Mouse (Mus musculus) thymus, adult 2 months (tissue): ENCODE results near the gene Pparg. TPM values are rescaled to one million over a fixed set of nuclear protein-coding genes. Genes with fewer than 3 reads are reported as not detected.
A peak's percentile ranks its signal among the peaks of the same experiment; 100 is the strongest.

ENCODE experiments used
- DNase-seq: peaks from one replicate; pipeline ENCODE4 v3.0.0; 2021
- H3K27ac ChIP-seq: fragments of 200-500 bp; 2 replicates; pipeline ENCODE4 v1.5.1; 2012; ENCODE audit warnings: low read length, control low read depth; ENCODE audit not compliant: control insufficient read depth, insufficient read depth
- H3K27me3 ChIP-seq: fragments of 200-500 bp; 2 replicates; pipeline ENCODE4 v1.6.1; 2012; ENCODE audit warnings: mild to moderate bottlenecking, low read length, moderate library complexity, mixed read lengths; ENCODE audit not compliant: control insufficient read depth, insufficient read depth
- H3K36me3 ChIP-seq: fragments of 200-500 bp; 2 replicates; pipeline ENCODE4 v1.6.1; 2012; ENCODE audit warnings: mild to moderate bottlenecking, low read length, moderate library complexity; ENCODE audit not compliant: control insufficient read depth, insufficient read depth
- H3K4me1 ChIP-seq: fragments of 200-500 bp; replicated peaks from 2 replicates; pipeline ENCODE4 v1.6.1; 2012; ENCODE audit warnings: low read length; ENCODE audit not compliant: control insufficient read depth, insufficient read depth
- H3K4me3 ChIP-seq: fragments of 200-500 bp; 2 replicates; pipeline ENCODE4 v1.5.1; 2012; ENCODE audit warnings: mild to moderate bottlenecking, low read length, control low read depth, moderate library complexity; ENCODE audit not compliant: control insufficient read depth, insufficient read depth
- CTCF ChIP-seq: fragments of 200-500 bp; IDR thresholded peaks from 2 replicates; pipeline ENCODE4 v1.5.1; 2012; ENCODE audit warnings: mild to moderate bottlenecking, control low read depth, low read length, moderate library complexity, borderline replicate concordance; ENCODE audit not compliant: control insufficient read depth, poor library complexity, insufficient read depth; ENCODE audit errors: extremely low read depth
- POLR2A ChIP-seq: fragments of 200-500 bp; IDR thresholded peaks from 2 replicates; pipeline ENCODE4 v1.6.1; 2012; ENCODE audit warnings: mild to moderate bottlenecking, low read length, control low read depth, moderate library complexity; ENCODE audit not compliant: control insufficient read depth, poor library complexity, insufficient read depth; ENCODE audit errors: extremely low read depth
- WGBS: fragments of 180-500 bp; shearing (Covaris S2); methylation state at CpG from one replicate; pipeline ENCODE4 v1.1.7; 2018; 5-methylcytosine and 5-hydroxymethylcytosine counted together
- polyA plus RNA-seq: library from polyadenylated mRNA; depleted of rRNA; stranded (reverse); fragments of >200 nt; gene quantifications from 2 replicates; pipeline ENCODE4 v1.2.3, GENCODE M21; 2012; rRNA removed

Gene Pparg
- 9.4 and 10.5 TPM in 2 replicates for polyA plus RNA-seq

DNA sequence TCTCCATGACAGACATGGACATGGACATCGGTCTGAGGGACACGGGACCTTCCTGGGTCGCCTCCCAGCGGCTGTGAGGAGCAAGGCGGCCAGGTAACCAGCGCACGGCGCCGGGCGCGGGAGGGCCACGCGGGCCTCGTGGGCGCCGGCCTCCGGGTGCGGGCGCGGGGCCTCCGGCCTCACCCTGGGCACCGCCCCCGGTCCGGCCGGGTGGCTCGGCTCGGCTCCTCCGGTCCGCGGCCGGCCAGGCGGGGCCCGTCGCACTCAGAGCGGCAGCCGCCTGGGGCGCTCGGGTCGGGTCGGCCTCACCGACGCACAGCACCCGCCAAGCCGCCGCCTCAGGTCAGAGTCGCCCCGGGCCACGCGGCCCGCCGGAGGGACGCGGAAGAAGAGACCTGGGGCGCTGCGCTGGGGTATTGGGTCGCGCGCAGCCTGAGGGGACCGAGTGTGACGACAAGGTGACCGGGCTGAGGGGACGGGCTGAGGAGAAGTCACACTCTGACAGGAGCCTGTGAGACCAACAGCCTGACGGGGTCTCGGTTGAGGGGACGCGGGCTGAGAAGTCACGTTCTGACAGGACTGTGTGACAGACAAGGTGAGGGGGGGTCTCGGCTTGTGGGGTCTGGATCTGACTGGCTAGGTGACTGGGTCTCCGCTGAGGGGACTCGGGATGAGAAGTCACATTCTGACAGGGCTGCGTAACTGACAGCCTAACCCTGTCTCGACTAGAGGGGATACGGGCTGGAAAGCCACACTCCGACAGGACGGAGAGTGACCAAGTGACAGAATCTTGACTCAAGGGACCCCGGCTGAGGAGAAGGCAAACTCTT, at the start of gene Pparg:
Gene Pparg (plus strand): TSS at position 176 of the 830 bp plus-strand sequence.
- peak within 1 kb of the TSS; percentile 31 for H3K4me3 ChIP-seq
- whole genome bisulfite sequencing, result 1% methylated on average over 76 of the region's 76 CpGs
- no peak within 1 kb of the TSS for H3K27ac ChIP-seq
- peak; percentile 8 for DNase-seq
- TF ChIP-seq POLR2A, result no peak
- TF ChIP-seq CTCF, result no peak
- H3K4me1 ChIP-seq, result peaks cover 8% of the 10 kb centered on the region
- H3K36me3 ChIP-seq, result no peaks in the 10 kb centered on the region
- H3K27me3 ChIP-seq, result peaks cover 13% of the 10 kb centered on the region; the same call in 1 of the 2 replicates

DNA sequence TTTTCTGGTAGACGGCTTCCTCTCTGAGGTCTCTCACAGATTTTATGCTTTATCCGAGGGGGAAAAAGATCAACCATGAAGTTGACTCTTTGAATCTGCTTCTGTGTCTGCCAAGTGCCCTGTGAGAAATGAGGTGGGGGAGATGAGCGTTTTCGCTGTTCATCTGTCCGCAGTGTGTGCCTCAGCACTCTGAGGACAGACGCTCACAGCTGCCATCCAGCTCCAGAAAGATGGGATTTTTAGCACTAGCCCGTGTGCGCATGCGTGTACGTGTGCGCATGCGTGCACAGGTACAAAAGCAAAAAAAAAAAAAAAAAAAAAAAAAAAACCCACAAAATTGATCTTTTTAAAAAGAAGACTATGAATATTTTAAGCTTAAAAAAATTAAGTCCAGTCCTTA, 48.0 kb upstream of the Pparg start:
- WGBS, result 78% methylated on average over 12 of the region's 12 CpGs
- no peak overlapping the region for H3K4me3 ChIP-seq

DNA sequence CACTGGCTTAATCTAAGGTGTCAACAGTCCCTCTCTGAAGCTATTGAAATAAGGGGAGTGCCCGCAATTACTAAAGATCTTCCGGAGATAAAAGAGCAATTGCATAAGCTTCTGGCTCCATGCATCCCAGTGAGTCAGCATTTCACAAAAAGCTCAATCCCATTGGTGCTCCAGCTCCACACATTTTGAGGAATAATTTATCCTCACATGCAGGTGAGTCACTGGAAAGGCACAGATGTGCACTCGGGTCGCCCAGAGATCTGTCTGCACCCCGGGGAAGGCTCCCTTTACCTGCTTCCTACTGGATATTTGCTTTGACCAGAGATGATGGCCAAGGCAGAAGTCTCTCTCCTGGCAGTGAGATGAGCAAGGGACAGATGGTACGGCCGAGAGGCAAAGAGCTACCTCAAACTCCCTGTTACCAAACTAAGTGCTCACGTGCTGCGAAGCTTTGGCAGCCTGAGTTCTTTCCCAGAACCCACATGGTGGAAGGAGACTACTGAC, 47.5 kb upstream of the Pparg start:
- no peaks in the 10 kb centered on the region for H3K27me3 ChIP-seq
- no peaks in the 10 kb centered on the region for H3K36me3 ChIP-seq
- no peak overlapping the region for H3K27ac ChIP-seq
- no peaks in the 10 kb centered on the region for H3K4me1 ChIP-seq
- 82% methylated on average over 9 of the region's 9 CpGs for WGBS
- DNase-seq, result no peak
- TF ChIP-seq CTCF (no peak), POLR2A (no peak)
- H3K4me3 ChIP-seq, result no peak overlapping the region

More for the DNA sequence above, 48.0 kb upstream of the Pparg start:
- Histone ChIP-seq H3K27ac (no peak overlapping the region), H3K36me3 (no peaks in the 10 kb centered on the region), H3K4me1 (no peaks in the 10 kb centered on the region), H3K27me3 (no peaks in the 10 kb centered on the region)
- no peak for DNase-seq
- no peak for TF ChIP-seq POLR2A
- TF ChIP-seq CTCF, result no peak

DNA sequence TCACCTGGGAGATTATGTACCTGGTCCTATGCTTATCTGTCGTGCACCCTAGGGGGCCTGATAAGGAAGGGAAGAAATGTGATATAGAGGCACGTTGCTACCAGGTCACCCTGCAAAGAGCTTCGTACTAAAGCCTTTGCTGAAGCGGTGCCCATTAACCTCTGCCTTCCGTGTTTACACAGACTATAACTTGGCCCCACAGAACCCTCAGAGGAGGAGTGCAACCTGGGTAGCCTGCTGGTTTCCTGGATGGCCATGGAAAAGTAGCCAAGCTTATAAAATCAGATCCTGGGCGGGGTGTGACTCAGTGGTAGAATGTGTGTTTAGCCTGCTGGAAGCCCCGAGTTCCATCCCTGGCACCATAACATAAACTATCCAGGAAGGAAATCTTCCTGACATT, 46.8 kb upstream of the Pparg start:
- no peak for DNase-seq
- WGBS, result 85% methylated on average over 7 of the region's 7 CpGs
- no peak overlapping the region for H3K4me3 ChIP-seq
- no peak for TF ChIP-seq CTCF
- TF ChIP-seq POLR2A, result no peak
- H3K27ac ChIP-seq, result no peak overlapping the region
- no peaks in the 10 kb centered on the region for H3K36me3 ChIP-seq
- no peaks in the 10 kb centered on the region for H3K27me3 ChIP-seq
- no peaks in the 10 kb centered on the region for H3K4me1 ChIP-seq

DNA sequence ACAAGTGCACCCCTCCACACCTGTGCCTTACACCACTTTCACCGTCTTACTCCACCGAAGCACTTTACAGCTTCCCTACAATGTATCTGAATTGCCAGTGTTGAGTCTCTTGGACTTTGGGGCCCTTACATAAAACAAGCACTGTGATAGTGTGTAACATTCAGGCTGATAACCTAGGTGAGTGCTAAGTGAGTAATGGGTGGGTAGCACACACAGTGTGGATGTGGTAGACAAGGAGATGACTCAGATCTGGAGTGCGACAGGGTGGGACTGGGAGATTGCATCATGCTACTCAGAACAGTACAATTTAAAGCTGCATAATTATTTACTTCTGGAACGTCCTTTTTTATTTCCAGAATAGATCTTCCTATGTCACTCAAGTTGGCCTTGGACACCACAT, 45.0 kb upstream of the Pparg start:
- Histone ChIP-seq H3K27ac (no peak overlapping the region), H3K36me3 (no peaks in the 10 kb centered on the region), H3K27me3 (no peaks in the 10 kb centered on the region), H3K4me3 (no peak overlapping the region), H3K4me1 (no peaks in the 10 kb centered on the region)
- WGBS, result 93% methylated on average over 4 of the region's 4 CpGs
- TF ChIP-seq POLR2A, result no peak
- DNase-seq, result no peak

DNA sequence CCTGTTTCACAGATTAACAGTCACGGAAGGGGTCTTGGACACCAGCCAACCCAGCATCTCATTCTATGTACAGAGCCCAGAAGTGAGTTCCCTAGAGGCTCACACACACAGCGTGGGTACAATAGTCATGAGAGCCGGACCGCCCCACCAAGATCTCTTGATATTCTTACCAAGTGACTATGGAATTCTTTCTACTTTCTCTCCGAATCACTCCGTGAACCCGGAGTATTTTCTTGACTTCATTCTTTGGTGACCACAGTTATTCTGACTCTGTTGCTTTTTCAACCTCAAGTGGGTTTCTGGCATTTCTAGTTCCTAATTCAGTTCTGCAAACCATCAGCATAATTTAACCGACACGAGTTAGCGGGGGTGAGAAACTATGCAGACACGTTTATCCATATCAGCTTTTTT, 43.9 kb upstream of the Pparg start:
- TF ChIP-seq CTCF, result no peak
- no peak for TF ChIP-seq POLR2A
- Histone ChIP-seq H3K4me3 (no peak overlapping the region), H3K4me1 (peaks cover 2% of the 10 kb centered on the region; the same call in 1 of the 2 replicates), H3K36me3 (no peaks in the 10 kb centered on the region), H3K27ac (no peak overlapping the region), H3K27me3 (no peaks in the 10 kb centered on the region)
- 58% methylated on average over 11 of the region's 11 CpGs for WGBS
- DNase-seq, result no peak
